Mouse (Mus musculus) mesoderm, embryonic 11.5 days (tissue): ENCODE measurements around the gene Hfe2.
"Not testable (repeated sequence)": the region's sequence is repeated elsewhere in the genome, so short reads cannot be mapped to it uniquely, and the experiment has no call there.

Experiments
- DNase-seq: peaks from one replicate; pipeline ENCODE4 v3.0.0-alpha.2; 2012; ENCODE audit warnings: low read depth, low spot score

Hfe2 gene

DNA sequence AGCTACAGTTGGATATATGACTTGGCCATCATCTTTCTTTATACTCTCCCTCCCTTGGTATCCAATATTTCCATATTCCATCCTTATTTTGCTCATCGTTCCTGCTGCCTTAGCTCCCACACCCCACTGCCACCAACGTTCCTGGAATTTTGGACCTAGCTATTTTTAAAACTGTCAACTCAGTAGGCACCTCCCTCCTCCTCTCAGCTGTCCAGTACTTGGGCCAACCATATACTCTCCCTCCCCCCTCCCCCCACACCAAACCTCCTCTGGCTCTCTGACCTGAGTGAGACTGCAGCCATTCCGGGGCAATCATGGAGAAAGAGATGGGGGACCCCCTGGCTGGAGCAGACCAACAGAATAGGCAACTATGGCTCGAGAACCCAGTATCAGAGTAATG lies at the start of gene Hfe2:
Gene Hfe2, plus strand, starts transcription at position 259 of the 400 bp plus-strand sequence.
- no peak for DNase-seq

GRCm38 (mm10) chr3:96477084-96477483 lies 47.9 kb upstream of the Hfe2 start:
- no peak for DNase-seq

GRCm38 (mm10) chr3:96477558-96477957 lies 47.4 kb upstream of the Hfe2 start:
- no peak for DNase-seq

DNA sequence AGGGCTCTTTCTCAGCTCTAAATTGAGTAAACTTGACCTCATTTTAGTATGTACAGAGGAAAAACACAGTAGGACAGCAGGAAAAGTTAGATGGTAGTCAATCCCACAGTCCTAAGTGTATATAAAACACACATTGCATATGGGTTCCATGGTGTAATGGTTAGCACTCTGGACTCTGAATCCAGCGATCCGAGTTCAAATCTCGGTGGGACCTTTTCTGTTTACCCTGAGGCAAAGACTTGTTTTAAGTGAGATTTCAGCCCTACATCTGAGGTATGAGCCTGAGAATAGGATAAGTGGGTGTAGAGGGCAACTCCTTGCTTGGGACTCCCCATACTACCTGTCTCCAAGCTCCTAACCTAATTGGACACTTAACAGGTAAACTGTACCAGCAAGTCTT lies 45.7 kb upstream of the Hfe2 start:
- DNase-seq: peak; percentile 53

DNA sequence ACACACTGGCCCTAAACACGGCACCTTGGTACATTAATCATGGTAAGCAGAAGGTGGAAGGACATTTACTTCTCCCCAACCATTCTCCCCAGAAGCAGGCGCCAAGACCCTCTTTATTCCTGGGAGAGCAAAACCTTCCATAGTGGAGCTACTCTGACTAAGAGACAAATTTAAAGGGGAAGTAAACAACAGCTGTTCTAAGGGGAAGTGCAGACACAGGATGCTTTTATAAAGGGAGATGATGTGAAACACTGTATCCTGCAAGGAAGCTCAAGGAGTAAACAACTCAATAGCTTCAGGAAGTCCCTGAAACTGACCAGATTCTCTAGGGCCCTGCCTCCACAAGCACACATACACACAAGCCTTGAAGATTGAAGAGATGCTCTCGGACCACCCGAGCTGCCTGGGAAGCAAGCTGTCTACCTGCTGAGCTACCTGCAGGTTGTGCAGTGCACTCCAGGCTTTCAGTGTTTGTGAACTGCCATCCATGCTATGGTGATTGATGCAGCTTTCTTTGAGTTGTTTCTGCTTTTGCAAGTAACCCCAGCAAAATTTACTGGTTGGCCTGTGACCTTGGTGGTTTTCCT lies 44.2 kb upstream of the Hfe2 start:
- no peak for DNase-seq

DNA sequence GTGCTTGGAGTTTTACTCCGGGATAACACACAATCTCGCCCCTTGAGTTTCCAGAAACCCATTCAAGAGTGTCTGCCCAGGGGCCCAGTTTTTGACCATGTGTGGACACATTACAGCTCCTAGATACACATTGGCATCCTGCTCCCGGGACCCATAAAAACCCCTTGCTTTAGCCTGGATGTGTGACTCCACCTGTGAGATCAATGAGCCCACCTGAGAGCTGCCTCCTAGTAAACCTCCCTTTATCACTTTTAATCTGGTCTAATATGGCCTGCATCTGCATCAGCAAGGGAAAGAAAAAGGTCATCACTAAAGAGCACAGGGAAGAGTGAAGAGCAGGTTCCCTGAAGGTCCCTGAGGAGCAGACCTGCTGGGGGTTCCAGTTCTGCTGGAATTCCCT lies 43.1 kb upstream of the Hfe2 start:
- no peak for DNase-seq

- DNase-seq: no peak
Observed at GRCm38 (mm10) chr3:96482451-96482850, 42.5 kb upstream of the Hfe2 start.

DNA sequence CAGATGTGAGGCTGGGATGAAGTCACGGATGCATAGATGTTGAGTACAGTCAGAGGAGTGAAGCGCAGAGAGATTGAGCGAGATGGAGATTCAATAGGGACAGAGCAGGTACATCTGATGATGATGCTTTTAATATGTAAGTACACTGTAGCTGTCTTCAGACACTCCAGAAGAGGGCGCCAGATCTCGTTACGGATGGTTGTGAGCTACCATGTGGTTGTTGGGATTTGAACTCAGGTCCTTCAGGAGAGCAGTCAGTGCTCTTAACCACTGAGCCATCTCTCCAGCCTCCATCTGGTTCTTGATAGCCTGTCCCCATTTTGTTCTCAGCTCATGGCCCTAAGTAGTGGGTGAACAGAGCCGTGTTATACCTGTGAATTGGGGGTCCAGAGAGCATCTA lies 41.9 kb upstream of the Hfe2 start:
- DNase-seq: not testable (repeated sequence)

DNA sequence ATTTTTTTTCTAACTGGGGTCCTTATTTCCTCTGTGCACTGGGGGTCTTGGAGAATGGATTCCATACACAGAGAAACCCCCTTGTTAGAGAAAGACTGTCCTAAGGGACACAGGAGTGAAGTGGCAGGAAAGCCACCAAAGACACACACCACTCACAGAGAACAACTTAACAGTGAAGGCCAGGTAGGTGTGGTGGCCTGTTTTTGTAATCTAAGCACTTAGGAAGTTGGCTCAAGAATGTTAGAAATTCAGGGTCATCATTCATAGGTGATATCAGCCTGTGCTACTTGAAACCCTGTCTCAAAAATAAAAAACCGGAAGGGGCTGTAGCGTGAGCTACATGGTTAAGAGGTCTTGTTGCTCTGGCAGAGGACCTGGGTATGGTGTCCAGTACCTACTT lies 41.0 kb upstream of the Hfe2 start:
- no peak for DNase-seq

GRCm38 (mm10) chr3:96484921-96485320 lies 40.1 kb upstream of the Hfe2 start:
- no peak for DNase-seq

DNA sequence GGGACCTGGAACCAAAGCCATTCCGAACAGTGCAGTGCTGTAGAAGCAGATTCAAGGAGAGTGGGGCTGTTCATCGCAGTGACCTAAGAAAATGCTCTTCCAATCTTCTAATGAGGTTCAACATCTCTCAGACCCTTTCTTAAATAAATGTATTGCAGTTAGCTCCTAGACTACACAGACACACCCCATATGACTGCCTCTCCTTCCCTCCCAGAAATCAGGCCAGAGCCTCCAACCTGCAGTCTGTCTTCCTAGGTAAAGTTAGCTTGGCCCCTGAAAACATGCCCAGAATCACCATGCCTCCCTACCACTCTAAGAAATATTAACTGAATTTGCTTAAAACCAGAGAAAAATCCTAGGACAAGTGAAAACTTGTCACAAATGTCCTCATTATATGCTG lies 39.6 kb upstream of the Hfe2 start:
- DNase-seq: no peak

GRCm38 (mm10) chr3:96486064-96486827 lies 38.7 kb upstream of the Hfe2 start:
- not testable (repeated sequence) for DNase-seq

DNA sequence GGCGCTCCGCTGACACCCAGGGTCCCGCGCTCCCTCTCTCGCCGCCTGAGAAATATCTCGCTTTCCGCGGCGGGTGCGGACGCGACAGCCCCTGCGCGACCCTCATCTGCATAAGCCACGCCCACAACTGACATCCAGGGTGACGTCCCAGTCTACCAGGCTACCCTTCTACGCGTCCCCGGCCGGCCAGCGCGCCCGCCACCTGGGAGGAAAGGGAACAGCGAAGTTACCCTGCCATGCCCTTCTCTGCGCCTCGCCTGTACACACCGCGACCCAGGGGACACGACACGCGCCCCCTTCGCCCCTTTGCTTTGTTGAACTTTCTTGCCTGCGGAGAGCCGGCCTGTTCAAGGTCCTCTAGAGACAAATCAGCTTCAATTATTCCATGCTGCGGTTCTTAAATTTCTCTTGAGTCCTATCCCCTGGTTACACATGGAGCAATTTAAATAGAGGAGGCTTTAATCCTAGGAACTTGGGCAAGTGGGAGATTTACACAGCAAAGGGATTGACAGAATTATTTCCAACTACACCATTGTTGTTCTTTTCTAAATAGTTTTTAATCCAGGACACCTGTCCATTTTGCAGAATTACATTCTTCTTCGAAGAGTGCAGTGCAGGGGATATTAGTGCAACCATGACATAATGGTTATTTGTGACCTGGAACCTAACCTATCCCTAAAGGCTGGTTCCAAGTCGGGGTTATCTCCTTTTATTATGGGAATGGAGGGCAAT lies 38.0 kb upstream of the Hfe2 start:
- not testable (repeated sequence) for DNase-seq

- DNase-seq: no peak
Observed at GRCm38 (mm10) chr3:96487596-96488289, 37.2 kb upstream of the Hfe2 start.

DNA sequence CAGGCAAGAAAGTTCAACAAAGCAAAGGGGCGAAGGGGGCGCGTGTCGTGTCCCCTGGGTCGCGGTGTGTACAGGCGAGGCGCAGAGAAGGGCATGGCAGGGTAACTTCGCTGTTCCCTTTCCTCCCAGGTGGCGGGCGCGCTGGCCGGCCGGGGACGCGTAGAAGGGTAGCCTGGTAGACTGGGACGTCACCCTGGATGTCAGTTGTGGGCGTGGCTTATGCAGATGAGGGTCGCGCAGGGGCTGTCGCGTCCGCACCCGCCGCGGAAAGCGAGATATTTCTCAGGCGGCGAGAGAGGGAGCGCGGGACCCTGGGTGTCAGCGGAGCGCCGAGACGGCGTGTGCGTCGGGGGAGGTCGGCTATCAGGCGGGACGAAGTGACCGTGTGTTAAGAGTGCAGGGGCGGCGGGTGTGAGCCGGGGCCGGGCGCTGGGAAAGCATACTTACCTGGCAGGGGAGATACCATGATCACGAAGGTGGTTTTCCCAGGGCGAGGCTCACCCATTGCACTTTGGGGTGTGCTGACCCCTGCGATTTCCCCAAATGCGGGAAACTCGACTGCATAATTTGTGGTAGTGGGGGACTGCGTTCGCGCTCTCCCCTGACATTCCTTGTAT lies 36.6 kb upstream of the Hfe2 start:
- DNase-seq: not testable (repeated sequence)

DNA sequence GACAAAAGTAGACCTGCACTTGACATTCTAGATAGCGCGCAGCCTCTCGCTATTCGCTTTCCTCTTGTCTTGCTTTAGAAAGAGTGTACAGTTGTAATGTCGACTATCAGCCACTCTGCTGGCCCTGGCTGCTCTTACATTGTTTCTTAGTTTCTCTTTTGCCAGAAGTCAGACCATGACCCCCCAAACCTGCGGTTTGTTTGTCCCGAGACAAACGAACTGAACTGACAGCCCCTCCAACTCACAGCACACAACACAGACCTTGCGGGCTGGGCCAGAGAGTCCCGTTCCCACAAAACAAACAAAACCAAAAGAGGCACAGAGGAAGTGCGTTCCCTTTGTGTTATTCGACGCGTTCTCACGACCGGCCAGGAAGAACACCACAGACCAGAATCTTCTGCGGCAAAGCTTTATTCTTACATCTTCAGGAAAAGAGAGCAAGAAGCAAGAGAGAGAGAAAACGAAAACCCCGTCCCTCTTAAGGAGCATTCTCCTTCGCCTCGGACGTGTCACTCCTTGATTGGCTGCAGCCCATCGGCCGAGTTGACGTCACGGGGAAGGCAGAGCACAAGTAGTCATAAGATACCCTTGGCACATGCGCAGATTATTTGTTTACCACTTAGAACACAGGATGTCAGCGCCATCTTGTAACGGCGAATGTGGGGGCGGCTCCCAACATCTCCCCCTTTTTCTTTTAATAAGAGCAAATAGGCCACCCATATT lies 35.9 kb upstream of the Hfe2 start:
- DNase-seq: not testable (repeated sequence)

DNA sequence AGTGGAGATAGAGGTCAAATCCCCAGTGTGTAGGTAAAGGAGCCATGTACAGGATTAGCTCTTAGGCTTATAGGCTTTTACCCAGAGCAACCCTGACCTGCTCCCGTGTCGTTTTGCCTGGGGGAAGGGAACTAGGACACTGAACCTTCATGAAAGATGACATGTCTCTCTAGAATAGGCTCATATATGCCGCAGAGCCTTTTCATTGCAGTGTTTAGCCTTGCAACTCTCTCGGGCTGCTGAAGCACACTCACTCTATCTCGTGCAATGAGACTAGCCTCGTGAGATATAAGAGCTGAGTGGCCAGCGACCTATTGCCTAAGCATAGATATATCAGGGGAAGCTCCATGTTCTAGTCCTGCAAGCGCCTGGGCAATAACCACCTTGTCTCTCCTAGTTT lies 35.3 kb upstream of the Hfe2 start:
- DNase-seq: not testable (repeated sequence)

- not testable (repeated sequence) for DNase-seq
Observed at GRCm38 (mm10) chr3:96494456-96494855, 30.5 kb upstream of the Hfe2 start.

DNA sequence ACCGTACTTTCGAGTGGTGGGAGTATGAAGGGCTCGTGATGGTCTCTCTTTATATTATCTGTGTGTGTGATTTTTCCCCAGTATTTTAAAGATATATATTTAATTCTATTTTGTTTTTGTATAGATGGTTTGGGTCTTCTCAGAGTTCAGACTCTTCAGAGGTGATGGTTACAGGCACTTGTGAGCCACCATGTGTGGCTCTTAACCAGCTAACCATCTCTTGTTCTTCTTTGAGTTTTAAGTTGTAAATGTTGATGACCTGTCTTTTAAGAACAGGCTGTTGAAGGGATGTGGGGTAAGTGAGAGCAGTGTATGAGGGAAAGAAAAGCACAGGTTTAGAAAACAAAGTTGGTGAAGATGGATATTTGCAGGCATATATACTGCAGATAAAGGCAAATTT lies 30.1 kb upstream of the Hfe2 start:
- DNase-seq: no peak

DNA sequence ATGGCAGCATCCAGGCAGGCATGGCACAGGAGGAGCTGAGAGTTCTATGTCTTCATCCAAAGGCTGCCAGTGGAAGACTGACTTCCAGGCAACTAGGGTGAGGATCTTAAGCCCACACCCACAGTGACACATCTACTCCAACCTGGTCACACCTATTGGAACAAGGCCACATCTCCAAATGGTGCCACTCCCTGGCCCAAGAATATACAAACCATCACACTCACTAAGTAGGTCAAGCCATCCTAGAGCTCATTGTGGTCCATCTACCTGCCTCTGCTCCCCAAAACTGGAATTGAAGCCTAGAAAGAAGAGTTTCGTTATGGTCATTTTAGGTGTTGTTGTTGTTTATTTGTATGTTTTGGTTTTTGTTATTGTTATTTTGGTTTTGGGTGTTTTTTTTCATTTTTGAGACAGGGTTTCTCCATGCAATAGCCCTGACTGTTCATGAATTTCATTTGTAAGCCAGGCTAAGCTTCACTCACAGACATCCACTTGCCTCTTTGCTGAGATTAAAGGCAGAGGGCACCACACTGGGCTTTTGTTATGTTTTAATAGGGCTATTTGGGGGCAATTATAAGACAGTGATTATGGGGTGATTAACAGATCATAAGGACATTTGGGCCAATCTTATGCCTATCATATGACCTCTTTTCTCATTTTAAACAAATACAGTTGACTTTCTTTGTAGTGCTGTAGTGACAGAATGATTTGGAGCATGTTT lies 29.3 kb upstream of the Hfe2 start:
- DNase-seq: no peak
